Mouse (Mus musculus) neural tube, embryonic 15.5 days (tissue): ENCODE results near the gene Ppard. TPM values are rescaled to one million over a fixed set of nuclear protein-coding genes. Genes with fewer than 3 reads are reported as not detected.

Experiments used
- ATAC-seq: fragments of 200-750 bp; cut with Nextera tagmentation; 2 replicates; pipeline ENCODE4 v1.8.0; 2017; ENCODE audit warnings: mild to moderate bottlenecking, moderate TSS enrichment, moderate library complexity; ENCODE audit not compliant: low FRiP score
- H3K27ac ChIP-seq: fragments of 300-500 bp; sonication (generic); replicated peaks from 2 replicates; pipeline ENCODE4 v1.5.1; 2015; ENCODE audit warnings: mild to moderate bottlenecking, inconsistent platforms
- H3K27me3 ChIP-seq: fragments of 300-500 bp; sonication (generic); replicated peaks from 2 replicates; pipeline ENCODE4 v1.6.1; 2015; ENCODE audit warnings: inconsistent platforms
- H3K36me3 ChIP-seq: fragments of 300-500 bp; sonication (generic); 2 replicates; pipeline ENCODE4 v1.6.1; 2015; ENCODE audit warnings: inconsistent platforms
- H3K4me1 ChIP-seq: fragments of 300-500 bp; sonication (generic); 2 replicates; pipeline ENCODE4 v1.6.1; 2015; ENCODE audit warnings: inconsistent platforms
- H3K4me2 ChIP-seq: fragments of 300-500 bp; sonication (generic); 2 replicates; pipeline ENCODE4 v1.6.1; 2015; ENCODE audit warnings: inconsistent platforms, mild to moderate bottlenecking, moderate library complexity
- H3K4me3 ChIP-seq: fragments of 300-500 bp; sonication (generic); replicated peaks from 2 replicates; pipeline ENCODE4 v1.5.1; 2015; ENCODE audit warnings: mild to moderate bottlenecking, inconsistent platforms
- H3K9ac ChIP-seq: fragments of 300-500 bp; sonication (generic); replicated peaks from 2 replicates; pipeline ENCODE4 v1.6.1; 2015; ENCODE audit warnings: mild to moderate bottlenecking, inconsistent platforms
- H3K9me3 ChIP-seq: fragments of 300-500 bp; sonication (generic); replicated peaks from 2 replicates; pipeline ENCODE4 v1.6.1; 2016; ENCODE audit warnings: inconsistent platforms
- WGBS: fragments of 180-500 bp; shearing (Covaris S2); methylation state at CpG from one replicate; pipeline ENCODE4 v1.1.7; 2015; ENCODE audit warnings: mixed read lengths; 5-methylcytosine and 5-hydroxymethylcytosine counted together
- polyA plus RNA-seq: library from polyadenylated mRNA; unstranded; fragments of >200 nt; fragmentation: Nextera tagmentation; extraction: Ambion mirVana; gene quantifications from 2 replicates; pipeline ENCODE4 v1.2.1, GENCODE M21; 2015

Ppard gene
- polyA plus RNA-seq = 1.3 and 1.7 TPM in 2 replicates

GRCm38 (mm10) chr17:28232475-28233060 lies at the start of gene Ppard:
Gene Ppard (plus strand): TSS chr17:28232700.
- Histone ChIP-seq H3K9me3 (no peaks in the 10 kb centered on the region), H3K4me2 (peak within 1 kb of the TSS; percentile 92), H3K4me1 (peaks cover 39% of the 10 kb centered on the region), H3K27ac (peak within 1 kb of the TSS; percentile 80), H3K4me3 (peak within 1 kb of the TSS; percentile 72), H3K36me3 (no peaks in the 10 kb centered on the region), H3K9ac (peak within 1 kb of the TSS; percentile 74), H3K27me3 (no peaks in the 10 kb centered on the region)
- ATAC-seq = peak; percentile 94
- WGBS = under 1% methylated on average over 47 of the region's 57 CpGs

GRCm38 (mm10) chr17:28184971-28185638 lies 47.4 kb upstream of the Ppard start:
- Histone ChIP-seq H3K27ac (0 out of 2 replicates have a peak overlapping the region, but pooled peaks have one; percentile 3), H3K4me1 (peaks cover 34% of the 10 kb centered on the region), H3K4me3 (no peak overlapping the region), H3K27me3 (no peaks in the 10 kb centered on the region), H3K36me3 (peaks cover 6% of the 10 kb centered on the region; the same call in 1 of the 2 replicates), H3K9ac (no peak overlapping the region), H3K4me2 (no peak overlapping the region), H3K9me3 (no peaks in the 10 kb centered on the region)
- no peak for ATAC-seq
- 80% methylated on average over 7 of the region's 7 CpGs for WGBS

GRCm38 (mm10) chr17:28188313-28188712 lies 44.2 kb upstream of the Ppard start:
- Histone ChIP-seq H3K4me3 (no peak overlapping the region), H3K4me2 (no peak overlapping the region), H3K36me3 (peaks cover 32% of the 10 kb centered on the region), H3K9me3 (no peaks in the 10 kb centered on the region), H3K27me3 (no peaks in the 10 kb centered on the region), H3K4me1 (peaks cover 10% of the 10 kb centered on the region), H3K27ac (no peak overlapping the region), H3K9ac (no peak overlapping the region)
- WGBS = 88% methylated on average over 5 of the region's 5 CpGs
- no peak for ATAC-seq

GRCm38 (mm10) chr17:28192754-28193153 lies 39.7 kb upstream of the Ppard start:
- Histone ChIP-seq H3K36me3 (peaks cover 63% of the 10 kb centered on the region), H3K4me3 (no peak overlapping the region), H3K4me2 (no peak overlapping the region), H3K4me1 (no peaks in the 10 kb centered on the region), H3K9ac (no peak overlapping the region), H3K27ac (no peak overlapping the region), H3K27me3 (no peaks in the 10 kb centered on the region), H3K9me3 (no peaks in the 10 kb centered on the region)
- 77% methylated on average over 1 of the region's 1 CpGs for WGBS
- no peak for ATAC-seq

- no peaks in the 10 kb centered on the region for H3K9me3 ChIP-seq
- no peaks in the 10 kb centered on the region for H3K4me1 ChIP-seq
- no peaks in the 10 kb centered on the region for H3K27me3 ChIP-seq
- H3K4me3 ChIP-seq = no peak overlapping the region
- no peak overlapping the region for H3K27ac ChIP-seq
- WGBS = 91% methylated on average over 3 of the region's 3 CpGs
- no peak overlapping the region for H3K4me2 ChIP-seq
- no peak for ATAC-seq
- H3K36me3 ChIP-seq = peaks cover 71% of the 10 kb centered on the region
- H3K9ac ChIP-seq = no peak overlapping the region
Observed at GRCm38 (mm10) chr17:28193559-28193958, 38.9 kb upstream of the Ppard start.

GRCm38 (mm10) chr17:28195033-28195432 lies 37.5 kb upstream of the Ppard start:
- peaks cover 75% of the 10 kb centered on the region for H3K36me3 ChIP-seq
- no peaks in the 10 kb centered on the region for H3K9me3 ChIP-seq
- no peak overlapping the region for H3K27ac ChIP-seq
- H3K4me1 ChIP-seq = no peaks in the 10 kb centered on the region
- no peak overlapping the region for H3K4me3 ChIP-seq
- no peaks in the 10 kb centered on the region for H3K27me3 ChIP-seq
- no peak for ATAC-seq
- WGBS = 91% methylated on average over 10 of the region's 10 CpGs
- no peak overlapping the region for H3K9ac ChIP-seq
- no peak overlapping the region for H3K4me2 ChIP-seq

- H3K4me2 ChIP-seq = no peak overlapping the region
- no peaks in the 10 kb centered on the region for H3K4me1 ChIP-seq
- no peaks in the 10 kb centered on the region for H3K9me3 ChIP-seq
- ATAC-seq = no peak
- H3K27ac ChIP-seq = no peak overlapping the region
- no peaks in the 10 kb centered on the region for H3K27me3 ChIP-seq
- no peak overlapping the region for H3K4me3 ChIP-seq
- WGBS = 74% methylated on average over 18 of the region's 18 CpGs
- no peak overlapping the region for H3K9ac ChIP-seq
- H3K36me3 ChIP-seq = peaks cover 81% of the 10 kb centered on the region
Observed at GRCm38 (mm10) chr17:28197646-28198045, 34.9 kb upstream of the Ppard start.

- Histone ChIP-seq H3K27ac (no peak overlapping the region), H3K4me2 (no peak overlapping the region), H3K4me3 (no peak overlapping the region), H3K4me1 (no peaks in the 10 kb centered on the region; the same call in 1 of the 2 replicates), H3K9me3 (no peaks in the 10 kb centered on the region), H3K36me3 (peaks cover 63% of the 10 kb centered on the region), H3K27me3 (no peaks in the 10 kb centered on the region), H3K9ac (no peak overlapping the region)
- ATAC-seq = no peak
- 72% methylated on average over 14 of the region's 14 CpGs for WGBS
Observed at GRCm38 (mm10) chr17:28201982-28202381, 30.5 kb upstream of the Ppard start.

- WGBS = 38% methylated on average over 14 of the region's 14 CpGs
- H3K27ac ChIP-seq = no peak overlapping the region
- no peak overlapping the region for H3K4me2 ChIP-seq
- H3K4me1 ChIP-seq = peaks cover 9% of the 10 kb centered on the region
- peaks cover 44% of the 10 kb centered on the region for H3K36me3 ChIP-seq
- H3K4me3 ChIP-seq = no peak overlapping the region
- no peak overlapping the region for H3K9ac ChIP-seq
- H3K27me3 ChIP-seq = no peaks in the 10 kb centered on the region
- no peaks in the 10 kb centered on the region for H3K9me3 ChIP-seq
- no peak for ATAC-seq
Observed at GRCm38 (mm10) chr17:28204052-28204720, 28.3 kb upstream of the Ppard start.

- Histone ChIP-seq H3K4me2 (no peak overlapping the region), H3K27me3 (no peaks in the 10 kb centered on the region), H3K9me3 (no peaks in the 10 kb centered on the region), H3K27ac (no peak overlapping the region), H3K4me3 (no peak overlapping the region), H3K36me3 (peaks cover 35% of the 10 kb centered on the region), H3K9ac (no peak overlapping the region), H3K4me1 (peaks cover 9% of the 10 kb centered on the region)
- WGBS = 91% methylated on average over 8 of the region's 8 CpGs
- ATAC-seq = no peak
Observed at GRCm38 (mm10) chr17:28205443-28205842, 27.1 kb upstream of the Ppard start.

GRCm38 (mm10) chr17:28207092-28207491 lies 25.4 kb upstream of the Ppard start:
- Histone ChIP-seq H3K4me3 (no peak overlapping the region), H3K4me2 (no peak overlapping the region), H3K36me3 (peaks cover 18% of the 10 kb centered on the region), H3K4me1 (peaks cover 9% of the 10 kb centered on the region), H3K27ac (peak overlapping the region; percentile 64), H3K9me3 (no peaks in the 10 kb centered on the region), H3K27me3 (no peaks in the 10 kb centered on the region), H3K9ac (no peak overlapping the region; the same call in 1 of the 2 replicates)
- ATAC-seq = no peak
- 79% methylated on average over 8 of the region's 8 CpGs for WGBS
